Mouse (Mus musculus): ENCODE data around the gene Sult2b1.

GRCm38 (mm10) chr7:45718331-45718730 is 66.1 kb downstream of the Sult2b1 start:
- TF ChIP-seq CTCF (IDR thresholded peaks at IDR 0.05; ENCODE audit: control insufficient read depth, insufficient read depth, low read length) (no peak), POLR2A (IDR thresholded peaks at IDR 0.05; ENCODE audit: borderline replicate concordance, control insufficient read depth, low read depth, low read length) (no peak)

All from bone marrow, adult 2 months (tissue).